Mouse (Mus musculus) liver, embryonic 14.5 days (tissue): ENCODE results near the gene Nhs.

Experiments
- CTCF ChIP-seq: IDR thresholded peaks from 2 replicates; pipeline ENCODE4 v1.5.1; 2016; ENCODE audit warnings: antibody characterized with exemption, low read depth, control low read depth
- EP300 ChIP-seq: IDR thresholded peaks from 2 replicates; pipeline ENCODE4 v1.6.1; 2016; ENCODE audit warnings: antibody characterized with exemption, low read depth

DNA sequence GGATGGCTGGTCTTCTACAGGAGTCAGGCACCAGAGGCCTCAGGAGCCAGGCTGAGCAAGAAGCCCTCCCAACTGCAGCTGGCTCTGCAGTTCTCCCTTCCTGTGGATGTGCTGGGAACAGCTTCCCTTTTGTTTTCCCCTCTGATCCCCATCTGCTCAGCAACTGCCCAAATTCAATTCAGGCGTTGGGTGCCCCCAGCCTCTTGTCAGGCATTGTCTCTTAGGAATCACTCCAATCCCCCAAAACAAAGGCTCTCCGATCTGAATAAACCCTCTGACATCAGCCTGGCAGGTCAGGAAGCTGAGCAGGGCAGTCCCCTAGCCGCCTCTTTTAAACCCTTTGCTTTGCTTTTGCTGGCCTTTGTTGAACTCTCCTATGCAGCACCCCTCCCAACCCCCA is 149.7 kb downstream of the Nhs start:
- TF ChIP-seq CTCF (no peak), EP300 (no peak)
